Mouse (Mus musculus): Measurements from ENCODE around the gene Setd5.

- TF ChIP-seq GATA1 (IDR thresholded peaks at IDR 0.05; ENCODE audit: low read length) = no peak
- TF ChIP-seq TAL1 (IDR thresholded peaks at IDR 0.05; ENCODE audit: low read length) = no peak
These were observed 45.0 kb upstream of the Setd5 start for GRCm38 (mm10) chr6:113032121-113032520.
